Mouse (Mus musculus) spleen, adult 12 weeks (tissue): ENCODE measurements around the gene Rufy2.

Source experiments
- DNase-seq: peaks from one replicate; pipeline ENCODE4 v3.0.0; 2022; ENCODE audit warnings: low spot score

The Rufy2 gene

GRCm38 (mm10) chr10:62980039-62980954 is at the start of gene Rufy2:
Gene Rufy2, plus strand, starts transcription at chr10:62980223.
- DNase-seq: peak; percentile 69

GRCm38 (mm10) chr10:62932381-62932780 is 47.6 kb upstream of the Rufy2 start:
- DNase-seq: no peak

DNA sequence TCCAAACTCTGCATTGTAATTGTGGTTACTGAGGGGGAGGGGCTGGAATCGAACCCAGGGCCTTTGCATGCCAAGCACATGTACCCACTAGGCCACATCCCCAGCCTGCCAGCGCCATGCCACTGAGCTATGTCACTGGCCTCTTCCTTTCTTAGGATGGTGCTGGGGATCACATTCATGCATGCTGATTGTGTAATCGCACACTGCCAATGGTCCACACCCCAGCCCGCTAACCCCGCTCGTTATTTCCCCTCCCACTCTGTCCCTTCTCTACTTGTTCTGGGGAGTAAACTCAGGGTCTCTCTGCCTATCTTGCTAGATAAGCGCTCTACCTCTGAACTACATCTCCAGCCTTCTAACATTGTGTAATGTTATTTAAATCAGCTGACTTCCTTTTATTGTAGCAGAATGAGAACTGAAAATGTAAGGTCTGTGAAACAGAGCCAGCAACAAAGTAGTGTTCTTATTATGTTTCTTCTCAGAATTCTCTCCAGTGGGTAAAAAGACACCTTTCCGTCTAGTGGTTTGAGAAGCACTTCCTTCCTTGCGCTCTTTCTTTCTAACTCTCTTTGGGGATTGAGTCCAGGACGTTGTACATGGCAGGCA is 34.9 kb upstream of the Rufy2 start:
- DNase-seq: peak; percentile 22

- peak; percentile 73 for DNase-seq
These were observed 33.1 kb upstream of the Rufy2 start, which contains the start of gene Dna2 for GRCm38 (mm10) chr10:62946738-62947471. Gene Dna2, plus strand, starts transcription at chr10:62947026.

GRCm38 (mm10) chr10:62948551-62948950 is 31.5 kb upstream of the Rufy2 start:
- no peak for DNase-seq

DNA sequence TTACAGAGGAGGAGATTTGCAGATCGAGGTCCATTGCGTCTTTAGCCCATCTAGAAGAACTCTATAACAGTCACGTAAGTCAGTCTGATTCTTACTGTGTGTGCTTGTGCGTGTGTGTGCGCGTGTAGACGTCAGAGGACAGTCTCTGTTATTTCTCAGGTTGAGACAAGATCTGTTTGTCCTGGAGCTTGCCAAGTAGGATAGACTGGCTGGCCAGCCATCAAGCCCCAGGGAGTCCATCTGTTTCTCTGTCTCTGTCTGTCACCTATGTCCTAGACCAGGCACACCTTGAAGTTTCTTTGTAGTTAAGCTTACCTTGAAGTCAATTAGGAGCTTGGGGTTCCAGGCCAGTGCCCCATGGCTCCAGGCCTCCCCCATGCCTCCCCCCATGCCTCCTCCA is 16.1 kb upstream of the Rufy2 start:
- DNase-seq: no peak

- no peak for DNase-seq
These were observed 14.2 kb upstream of the Rufy2 start for GRCm38 (mm10) chr10:62965796-62966195.

GRCm38 (mm10) chr10:62966291-62966690 is 13.7 kb upstream of the Rufy2 start:
- DNase-seq: no peak

- peak; percentile 34 for DNase-seq
These were observed 8.2 kb upstream of the Rufy2 start for GRCm38 (mm10) chr10:62971821-62972220.

GRCm38 (mm10) chr10:62979667-62980038 is 370 bp upstream of the Rufy2 start:
- DNase-seq: no peak

DNA sequence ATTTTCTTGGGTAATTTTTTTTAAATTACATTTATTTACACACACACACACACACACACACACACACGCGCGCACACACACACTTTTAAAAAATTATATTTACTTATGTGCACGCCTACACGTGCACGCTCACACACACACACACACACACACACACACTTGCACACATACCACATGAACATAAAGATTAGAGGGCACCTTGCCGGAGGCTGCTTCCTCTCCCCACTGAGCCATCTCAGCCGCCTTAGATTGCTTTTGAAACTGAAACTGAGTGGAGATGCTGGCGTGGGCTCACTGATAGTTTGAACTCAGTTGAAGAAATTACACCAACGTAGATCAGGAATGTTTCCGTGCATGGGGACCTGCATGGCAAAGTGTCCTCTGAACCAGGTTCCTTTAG is 4.0 kb downstream of the Rufy2 start:
- DNase-seq: peak; percentile 4

- no peak for DNase-seq
These were observed 4.5 kb downstream of the Rufy2 start for GRCm38 (mm10) chr10:62984495-62984894.

DNA sequence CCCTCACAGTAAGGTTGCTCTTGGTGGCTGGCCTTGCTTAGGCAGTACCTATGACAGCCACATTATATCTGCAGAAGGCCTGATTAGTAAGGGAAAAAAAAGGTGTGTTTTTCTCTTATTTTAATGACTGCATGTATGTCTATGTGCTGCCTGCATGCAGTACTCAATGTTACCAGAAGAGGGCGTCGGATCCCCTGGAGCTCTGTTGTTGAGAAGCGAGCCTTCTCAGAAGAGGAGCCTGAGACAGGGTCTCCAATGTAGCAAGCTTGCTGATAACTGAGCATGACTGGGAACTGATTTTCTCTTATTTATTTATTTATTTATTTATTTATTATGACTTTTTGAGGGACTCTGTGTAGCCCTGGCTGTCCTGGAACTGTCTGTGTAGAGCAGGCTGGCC is 7.3 kb downstream of the Rufy2 start:
- peak; percentile 44 for DNase-seq

GRCm38 (mm10) chr10:62990636-62991035 is 10.6 kb downstream of the Rufy2 start:
- DNase-seq: no peak

- DNase-seq: no peak
These were observed 14.0 kb downstream of the Rufy2 start for GRCm38 (mm10) chr10:62993991-62994390.

GRCm38 (mm10) chr10:63000584-63000983 is 20.6 kb downstream of the Rufy2 start:
- DNase-seq: peak; percentile 32

DNA sequence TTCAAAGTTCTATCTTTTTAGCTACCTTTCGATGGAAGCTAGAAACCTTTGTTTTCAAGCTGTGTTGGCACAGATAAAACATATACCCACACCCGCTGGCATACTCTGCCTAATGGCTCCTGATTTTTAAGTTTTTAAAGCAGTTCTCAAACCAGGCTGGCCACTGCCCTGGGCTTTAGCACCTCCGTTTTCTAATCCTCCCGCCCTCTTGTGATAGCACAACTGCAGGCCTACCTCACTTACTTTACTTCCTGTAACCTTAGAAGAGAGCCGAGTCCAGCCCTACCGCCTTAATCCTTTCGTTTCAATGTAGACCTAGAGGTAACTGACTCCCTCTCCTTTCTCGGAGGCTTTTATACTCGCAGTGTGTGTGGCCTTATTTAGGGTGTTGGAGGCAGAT is 23.2 kb downstream of the Rufy2 start:
- no peak for DNase-seq

DNA sequence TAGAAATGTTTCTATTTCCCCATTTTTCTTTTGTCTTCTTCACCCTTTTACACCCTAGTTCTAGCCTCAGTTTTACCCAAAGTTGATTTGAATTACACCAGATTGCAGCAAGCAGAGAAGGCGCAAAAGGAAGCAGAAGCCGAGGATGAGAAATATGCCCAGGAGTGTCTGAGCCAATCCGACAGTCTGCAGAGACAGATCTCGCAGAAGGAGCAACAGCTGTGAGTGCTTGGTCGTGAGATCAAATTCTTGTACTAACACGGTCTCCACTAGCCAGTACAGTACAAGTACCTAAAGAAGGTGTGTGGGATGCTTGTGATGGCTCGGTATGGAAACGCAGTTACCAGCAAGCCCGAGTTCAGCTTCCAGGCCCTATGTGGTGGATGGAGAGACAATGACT is 24.5 kb downstream of the Rufy2 start:
- DNase-seq: no peak

DNA sequence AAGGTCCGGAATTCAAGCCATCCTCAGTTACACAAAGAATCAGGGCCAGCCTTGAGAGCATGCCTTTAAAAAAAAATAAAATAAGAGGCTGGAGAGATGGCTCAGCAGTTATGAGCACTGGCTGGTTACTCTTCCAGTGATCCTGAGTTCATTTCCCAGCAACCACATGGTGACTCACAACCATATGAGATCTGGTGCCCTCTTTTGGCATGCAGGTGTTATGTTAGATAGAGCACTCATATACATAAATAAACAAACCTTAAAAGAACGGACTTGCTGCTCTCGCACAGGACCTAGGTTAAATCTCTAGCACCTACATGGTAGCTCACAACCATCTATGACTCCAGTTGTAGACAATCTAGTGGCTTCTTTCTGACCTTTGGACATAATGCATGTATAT is 28.2 kb downstream of the Rufy2 start:
- no peak for DNase-seq

GRCm38 (mm10) chr10:63010268-63010667 is 30.2 kb downstream of the Rufy2 start:
- no peak for DNase-seq

DNA sequence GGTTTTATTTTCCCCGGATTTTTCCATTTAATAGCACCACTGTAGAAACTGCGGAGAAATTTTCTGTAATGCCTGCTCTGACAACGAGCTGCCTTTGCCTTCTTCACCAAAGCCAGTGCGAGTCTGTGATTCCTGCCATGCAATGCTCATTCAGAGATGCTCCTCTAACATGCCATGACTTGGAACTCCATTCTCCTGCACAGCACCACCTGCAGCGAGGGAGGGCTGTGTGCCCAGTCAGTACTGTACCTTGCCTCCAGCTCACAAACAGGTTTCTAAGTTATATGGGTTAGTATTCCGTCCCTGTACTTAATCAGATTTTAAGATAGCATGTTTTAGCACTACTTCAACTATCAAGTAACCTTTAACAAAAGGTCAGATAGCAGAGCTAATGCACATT is 31.5 kb downstream of the Rufy2 start:
- DNase-seq: no peak

GRCm38 (mm10) chr10:63013476-63013875 is 33.5 kb downstream of the Rufy2 start:
- no peak for DNase-seq

- no peak for DNase-seq
These were observed 34.1 kb downstream of the Rufy2 start for GRCm38 (mm10) chr10:63014168-63014567.
